Mouse (Mus musculus) MEL (cell line): ENCODE data around the gene Ebf3. TPM values are rescaled to one million over a fixed set of nuclear protein-coding genes. Genes with fewer than 3 reads are reported as not detected.

Experiments used
- DNase-seq: peaks from one replicate; pipeline ENCODE4 v3.0.0; 2011; ENCODE audit warnings: low read depth, low spot score
- H3K27ac ChIP-seq: 2 replicates; pipeline ENCODE4 v1.5.1; 2012; ENCODE audit warnings: low read depth, mild to moderate bottlenecking, control low read depth, low read length, moderate library complexity; ENCODE audit not compliant: control insufficient read depth
- H3K27me3 ChIP-seq, 2 experiments: fragments of 150-350 bp in 1 of 2; sonication (generic) in 1 of 2; 2 replicates each; pipeline ENCODE4 v1.6.1; 2012; ENCODE audit warnings: low read length in 2 of 2, mild to moderate bottlenecking in 2 of 2, improper control_type of control experiment in 1 of 2, moderate library complexity in 1 of 2; ENCODE audit not compliant: insufficient read depth in 2 of 2, control insufficient read depth in 1 of 2
- H3K36me3 ChIP-seq, 2 experiments: 2 replicates each; pipeline ENCODE4 v1.6.1; 2012 to 2014; ENCODE audit warnings: low read length in 2 of 2, improper control_type of control experiment in 1 of 2, inconsistent platforms in 1 of 2, mild to moderate bottlenecking in 1 of 2; ENCODE audit not compliant: insufficient read depth in 2 of 2, control insufficient read depth in 1 of 2
- H3K4me1 ChIP-seq, 2 experiments: fragments of 150-350 bp in 1 of 2; sonication (generic) in 1 of 2; 2 replicates each; pipeline ENCODE4 v1.6.1; 2012; ENCODE audit warnings: low read length in 2 of 2, improper control_type of control experiment in 1 of 2, mild to moderate bottlenecking in 1 of 2; ENCODE audit not compliant: insufficient read depth in 2 of 2, control insufficient read depth in 1 of 2
- H3K4me3 ChIP-seq, 2 experiments: fragments of 150-350 bp in 1 of 2; sonication (generic) in 1 of 2; 2 replicates each; pipeline ENCODE4 v1.5.1; 2012; ENCODE audit warnings: low read depth in 2 of 2, low read length in 2 of 2, mild to moderate bottlenecking in 2 of 2, moderate library complexity in 2 of 2, control low read depth in 1 of 2, improper control_type of control experiment in 1 of 2; ENCODE audit not compliant: control insufficient read depth in 1 of 2, insufficient read depth in 1 of 2
- H3K79me2 ChIP-seq: 2 replicates; pipeline ENCODE4 v1.6.1; 2012; ENCODE audit warnings: mild to moderate bottlenecking, low read length, moderate library complexity; ENCODE audit not compliant: control insufficient read depth, poor library complexity, insufficient read depth
- H3K9ac ChIP-seq: 2 replicates; pipeline ENCODE4 v1.6.1; 2012; ENCODE audit warnings: low read depth, mild to moderate bottlenecking, control low read depth, low read length, moderate library complexity; ENCODE audit not compliant: control insufficient read depth, poor library complexity, severe bottlenecking
- H3K9me3 ChIP-seq: fragments of 150-350 bp; sonication (generic); replicated peaks from 2 replicates; pipeline ENCODE4 v1.6.1; 2012; ENCODE audit warnings: mild to moderate bottlenecking, low read length, improper control_type of control experiment, moderate library complexity; ENCODE audit not compliant: insufficient read depth
- BHLHE40 ChIP-seq: IDR thresholded peaks from 2 replicates; pipeline ENCODE4 v1.6.1; 2012; ENCODE audit warnings: low read depth, mild to moderate bottlenecking, inconsistent platforms, low read length, improper control_type of control experiment, borderline replicate concordance
- EP300 ChIP-seq, 2 experiments: IDR thresholded peaks; 2 replicates each; pipeline ENCODE4 v1.6.1; 2011; ENCODE audit warnings: improper control_type of control experiment in 2 of 2, low read length in 2 of 2, low read depth in 1 of 2, mild to moderate bottlenecking in 1 of 2
- ETS1 ChIP-seq: IDR thresholded peaks from 2 replicates; pipeline ENCODE4 v1.6.1; 2012; ENCODE audit warnings: low read depth, mild to moderate bottlenecking, inconsistent platforms, low read length, improper control_type of control experiment, moderate library complexity
- GATA1 ChIP-seq: IDR thresholded peaks from 2 replicates; pipeline ENCODE4 v1.6.1; 2011; ENCODE audit warnings: low read depth, low read length, improper control_type of control experiment
- HCFC1 ChIP-seq: IDR thresholded peaks from 2 replicates; pipeline ENCODE4 v1.6.1; 2012; ENCODE audit warnings: low read depth, mild to moderate bottlenecking, inconsistent platforms, low read length, improper control_type of control experiment, moderate library complexity
- JUND ChIP-seq: IDR thresholded peaks from 2 replicates; pipeline ENCODE4 v1.6.1; 2011; ENCODE audit warnings: low read depth, mild to moderate bottlenecking, improper control_type of control experiment, low read length
- KAT2A ChIP-seq: conservative IDR thresholded peaks from 2 replicates; pipeline ENCODE4 v1.6.1; 2012; ENCODE audit warnings: low read depth, low read length, improper control_type of control experiment, inconsistent platforms
- MAX ChIP-seq: IDR thresholded peaks from 2 replicates; pipeline ENCODE4 v1.6.1; 2011; ENCODE audit warnings: low read length, improper control_type of control experiment
- MAZ ChIP-seq: IDR thresholded peaks from 2 replicates; pipeline ENCODE4 v1.6.1; 2012; ENCODE audit warnings: low read depth, mild to moderate bottlenecking, inconsistent platforms, low read length, improper control_type of control experiment
- MYB ChIP-seq: IDR thresholded peaks from 2 replicates; pipeline ENCODE4 v1.6.1; 2011; ENCODE audit warnings: mild to moderate bottlenecking, low read depth, low read length, improper control_type of control experiment
- MYC ChIP-seq: IDR thresholded peaks from 2 replicates; pipeline ENCODE4 v1.6.1; 2011; ENCODE audit warnings: low read depth, mild to moderate bottlenecking, low read length, improper control_type of control experiment, moderate library complexity
- POLR2AphosphoS5 ChIP-seq: IDR thresholded peaks from 2 replicates; pipeline ENCODE4 v1.6.1; 2012; ENCODE audit warnings: low read depth, borderline replicate concordance, mild to moderate bottlenecking, inconsistent platforms, low read length, moderate library complexity, mixed read lengths
- SIN3A ChIP-seq: IDR thresholded peaks from 2 replicates; pipeline ENCODE4 v1.6.1; 2012; ENCODE audit warnings: low read length, improper control_type of control experiment, inconsistent platforms
- TAL1 ChIP-seq: IDR thresholded peaks from 2 replicates; pipeline ENCODE4 v1.6.1; 2012; ENCODE audit warnings: mild to moderate bottlenecking, inconsistent platforms, low read length, moderate library complexity, mixed read lengths
- TCF12 ChIP-seq: IDR thresholded peaks from 2 replicates; pipeline ENCODE4 v1.6.1; 2014; ENCODE audit warnings: low read depth, mild to moderate bottlenecking, inconsistent platforms, low read length, improper control_type of control experiment, moderate library complexity
- USF1 ChIP-seq: IDR thresholded peaks from 2 replicates; pipeline ENCODE4 v1.6.1; 2014; ENCODE audit warnings: low read depth, mild to moderate bottlenecking, inconsistent platforms, low read length, improper control_type of control experiment, moderate library complexity
- USF2 ChIP-seq, 2 experiments: IDR thresholded peaks; 2 replicates each; pipeline ENCODE4 v1.6.1; 2011 to 2012; ENCODE audit warnings: improper control_type of control experiment in 2 of 2, low read length in 2 of 2, borderline replicate concordance in 1 of 2, inconsistent platforms in 1 of 2, low read depth in 1 of 2, mild to moderate bottlenecking in 1 of 2; ENCODE audit not compliant: insufficient read depth in 1 of 2
- ZKSCAN1 ChIP-seq: IDR thresholded peaks from 2 replicates; pipeline ENCODE4 v1.6.1; 2012; ENCODE audit warnings: low read depth, mild to moderate bottlenecking, inconsistent platforms, low read length, improper control_type of control experiment, moderate library complexity
- ZMIZ1 ChIP-seq: IDR thresholded peaks from 2 replicates; pipeline ENCODE4 v1.6.1; 2012; ENCODE audit warnings: low read depth, mild to moderate bottlenecking, inconsistent platforms, low read length, improper control_type of control experiment, moderate library complexity
- polyA plus RNA-seq, 2 experiments: library from polyadenylated mRNA; stranded (reverse) in 1 of 2; unstranded in 1 of 2; fragments of >175 nt in 1 of 2; fragments of >200 nt in 1 of 2; gene quantifications; 2 replicates each; pipeline versions ENCODE4 v1.2.1 to v1.2.4; 2012; ENCODE audit warnings: low replicate concordance in 2 of 2, low read depth in 1 of 2; ENCODE audit not compliant: insufficient read length in 2 of 2, insufficient read depth in 1 of 2, missing spikeins in 1 of 2
- total RNA-seq: library from RNA; depleted of rRNA; stranded (reverse); fragments of 300-350 nt; gene quantifications from 2 replicates; pipeline ENCODE4 v1.2.3, GENCODE M21; 2012

Ebf3 gene
- total and polyA plus RNA-seq, 3 experiments, result not detected

GRCm38 (mm10) chr7:137308061-137309060 lies 5.9 kb downstream of the Ebf3 start:
- DNase-seq, result no peak
- no peaks in the 10 kb centered on the region for H3K36me3 ChIP-seq
- no peaks in the 10 kb centered on the region for H3K79me2 ChIP-seq
- H3K27ac ChIP-seq, result no peak overlapping the region
- H3K4me1 ChIP-seq, result no peaks in the 10 kb centered on the region
- TF ChIP-seq POLR2AphosphoS5 (no peak), JUND (no peak), HCFC1 (no peak), MAZ (no peak), GATA1 (no peak), MAX (no peak), BHLHE40 (no peak), ETS1 (no peak), ZMIZ1 (no peak), KAT2A (no peak), USF2 (IDR thresholded peaks at IDR 0.05; ENCODE audit: borderline replicate concordance in 1 of 2, insufficient read depth in 1 of 2, low read depth in 1 of 2, low read length in 2 of 2) (no peak), MYC (no peak), SIN3A (no peak), TAL1 (no peak), USF1 (no peak), TCF12 (no peak), ZKSCAN1 (no peak), EP300 (IDR thresholded peaks at IDR 0.05; ENCODE audit: low read depth in 1 of 2, low read length in 2 of 2) (no peak), MYB (no peak)
- no peak overlapping the region for H3K9ac ChIP-seq
- H3K4me3 ChIP-seq, result no peak overlapping the region
- H3K27me3 ChIP-seq, result no peaks in the 10 kb centered on the region
- no peaks in the 10 kb centered on the region for H3K9me3 ChIP-seq

- no peaks in the 10 kb centered on the region for H3K79me2 ChIP-seq
- TF ChIP-seq MYB, result no peak
- H3K9me3 ChIP-seq, result no peaks in the 10 kb centered on the region
- H3K4me3 ChIP-seq, result no peak overlapping the region
- no peaks in the 10 kb centered on the region for H3K4me1 ChIP-seq
- H3K27me3 ChIP-seq, result no peaks in the 10 kb centered on the region
- no peak for DNase-seq
- H3K9ac ChIP-seq, result no peak overlapping the region
- H3K36me3 ChIP-seq, result no peaks in the 10 kb centered on the region
- no peak overlapping the region for H3K27ac ChIP-seq
These were observed 7.1 kb downstream of the Ebf3 start for GRCm38 (mm10) chr7:137307131-137307530.
